Mouse (Mus musculus) MEL (cell line): Measurements from ENCODE around the gene Nid1. TPM values are rescaled to one million over a fixed set of nuclear protein-coding genes. Genes with fewer than 3 reads are reported as not detected.

Source experiments
- DNase-seq: peaks from one replicate; pipeline ENCODE4 v3.0.0; 2011; ENCODE audit warnings: low read depth, low spot score
- H3K27ac ChIP-seq: 2 replicates; pipeline ENCODE4 v1.5.1; 2012; ENCODE audit warnings: low read depth, mild to moderate bottlenecking, control low read depth, low read length, moderate library complexity; ENCODE audit not compliant: control insufficient read depth
- H3K27me3 ChIP-seq, 2 experiments: fragments of 150-350 bp in 1 of 2; sonication (generic) in 1 of 2; 2 replicates each; pipeline ENCODE4 v1.6.1; 2012; ENCODE audit warnings: low read length in 2 of 2, mild to moderate bottlenecking in 2 of 2, improper control_type of control experiment in 1 of 2, moderate library complexity in 1 of 2; ENCODE audit not compliant: insufficient read depth in 2 of 2, control insufficient read depth in 1 of 2
- H3K36me3 ChIP-seq, 2 experiments: 2 replicates each; pipeline ENCODE4 v1.6.1; 2012 to 2014; ENCODE audit warnings: low read length in 2 of 2, improper control_type of control experiment in 1 of 2, inconsistent platforms in 1 of 2, mild to moderate bottlenecking in 1 of 2; ENCODE audit not compliant: insufficient read depth in 2 of 2, control insufficient read depth in 1 of 2
- H3K4me1 ChIP-seq, 2 experiments: fragments of 150-350 bp in 1 of 2; sonication (generic) in 1 of 2; 2 replicates each; pipeline ENCODE4 v1.6.1; 2012; ENCODE audit warnings: low read length in 2 of 2, improper control_type of control experiment in 1 of 2, mild to moderate bottlenecking in 1 of 2; ENCODE audit not compliant: insufficient read depth in 2 of 2, control insufficient read depth in 1 of 2
- H3K4me3 ChIP-seq, 2 experiments: fragments of 150-350 bp in 1 of 2; sonication (generic) in 1 of 2; 2 replicates each; pipeline ENCODE4 v1.5.1; 2012; ENCODE audit warnings: low read depth in 2 of 2, low read length in 2 of 2, mild to moderate bottlenecking in 2 of 2, moderate library complexity in 2 of 2, control low read depth in 1 of 2, improper control_type of control experiment in 1 of 2; ENCODE audit not compliant: control insufficient read depth in 1 of 2, insufficient read depth in 1 of 2
- H3K79me2 ChIP-seq: 2 replicates; pipeline ENCODE4 v1.6.1; 2012; ENCODE audit warnings: mild to moderate bottlenecking, low read length, moderate library complexity; ENCODE audit not compliant: control insufficient read depth, poor library complexity, insufficient read depth
- H3K9ac ChIP-seq: 2 replicates; pipeline ENCODE4 v1.6.1; 2012; ENCODE audit warnings: low read depth, mild to moderate bottlenecking, control low read depth, low read length, moderate library complexity; ENCODE audit not compliant: control insufficient read depth, poor library complexity, severe bottlenecking
- H3K9me3 ChIP-seq: fragments of 150-350 bp; sonication (generic); replicated peaks from 2 replicates; pipeline ENCODE4 v1.6.1; 2012; ENCODE audit warnings: mild to moderate bottlenecking, low read length, improper control_type of control experiment, moderate library complexity; ENCODE audit not compliant: insufficient read depth
- ELF1 ChIP-seq: IDR thresholded peaks from 2 replicates; pipeline ENCODE4 v1.6.1; 2014; ENCODE audit warnings: low read depth, mild to moderate bottlenecking, inconsistent platforms, low read length, improper control_type of control experiment, moderate library complexity
- ETS1 ChIP-seq: IDR thresholded peaks from 2 replicates; pipeline ENCODE4 v1.6.1; 2012; ENCODE audit warnings: low read depth, mild to moderate bottlenecking, inconsistent platforms, low read length, improper control_type of control experiment, moderate library complexity
- MAFK ChIP-seq: IDR thresholded peaks from 2 replicates; pipeline ENCODE4 v1.6.1; 2011; ENCODE audit warnings: low read depth, mild to moderate bottlenecking, low read length, improper control_type of control experiment, borderline replicate concordance
- MAZ ChIP-seq: IDR thresholded peaks from 2 replicates; pipeline ENCODE4 v1.6.1; 2012; ENCODE audit warnings: low read depth, mild to moderate bottlenecking, inconsistent platforms, low read length, improper control_type of control experiment
- MEF2A ChIP-seq: IDR thresholded peaks from 2 replicates; pipeline ENCODE4 v1.6.1; 2014; ENCODE audit warnings: low read depth, mild to moderate bottlenecking, inconsistent platforms, low read length, improper control_type of control experiment; ENCODE audit not compliant: poor library complexity, insufficient replicate concordance, severe bottlenecking; ENCODE audit errors: extremely low read depth
- MYB ChIP-seq: IDR thresholded peaks from 2 replicates; pipeline ENCODE4 v1.6.1; 2011; ENCODE audit warnings: mild to moderate bottlenecking, low read depth, low read length, improper control_type of control experiment
- NELFE ChIP-seq: IDR thresholded peaks from 2 replicates; pipeline ENCODE4 v1.6.1; 2011; ENCODE audit warnings: low read depth, low read length, improper control_type of control experiment
- POLR2AphosphoS2 ChIP-seq: IDR thresholded peaks from 2 replicates; pipeline ENCODE4 v1.6.1; 2011; ENCODE audit warnings: low read length, improper control_type of control experiment
- POLR2AphosphoS5 ChIP-seq: IDR thresholded peaks from 2 replicates; pipeline ENCODE4 v1.6.1; 2012; ENCODE audit warnings: low read depth, borderline replicate concordance, mild to moderate bottlenecking, inconsistent platforms, low read length, moderate library complexity, mixed read lengths
- ZKSCAN1 ChIP-seq: IDR thresholded peaks from 2 replicates; pipeline ENCODE4 v1.6.1; 2012; ENCODE audit warnings: low read depth, mild to moderate bottlenecking, inconsistent platforms, low read length, improper control_type of control experiment, moderate library complexity
- polyA plus RNA-seq, 2 experiments: library from polyadenylated mRNA; stranded (reverse) in 1 of 2; unstranded in 1 of 2; fragments of >175 nt in 1 of 2; fragments of >200 nt in 1 of 2; gene quantifications; 2 replicates each; pipeline versions ENCODE4 v1.2.1 to v1.2.4; 2012; ENCODE audit warnings: low replicate concordance in 2 of 2, low read depth in 1 of 2; ENCODE audit not compliant: insufficient read length in 2 of 2, insufficient read depth in 1 of 2, missing spikeins in 1 of 2
- total RNA-seq: library from RNA; depleted of rRNA; stranded (reverse); fragments of 300-350 nt; gene quantifications from 2 replicates; pipeline ENCODE4 v1.2.3, GENCODE M21; 2012; rRNA removed

Gene Nid1
- total and polyA plus RNA-seq, 3 experiments, result not detected

DNA sequence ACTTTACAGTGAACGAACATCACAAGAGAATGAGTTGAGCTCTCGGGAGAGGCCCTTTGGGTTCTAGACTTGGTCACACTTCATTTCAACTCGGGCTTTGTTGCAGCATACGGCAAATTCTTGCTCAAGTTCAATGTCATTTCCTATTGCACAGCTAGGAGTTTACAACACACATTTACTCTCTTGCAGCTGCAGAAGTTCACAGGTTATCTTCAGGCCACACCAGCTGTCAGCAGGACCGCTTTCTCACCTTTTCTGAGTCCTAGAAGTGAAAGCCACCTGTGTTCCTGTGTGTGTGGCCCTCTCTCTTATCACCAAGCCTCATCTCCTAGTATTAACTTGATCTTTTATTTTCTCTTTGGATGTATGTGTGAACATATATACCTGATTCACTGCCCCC lies 121.5 kb downstream of the Nid1 start:
- no peaks in the 10 kb centered on the region for H3K27me3 ChIP-seq
- no peaks in the 10 kb centered on the region for H3K4me1 ChIP-seq
- TF ChIP-seq ZKSCAN1, result no peak
- no peak for TF ChIP-seq MAFK
- TF ChIP-seq POLR2AphosphoS5, result no peak
- TF ChIP-seq MYB, result no peak
- no peak for TF ChIP-seq MAZ
- no peak for TF ChIP-seq MEF2A
- TF ChIP-seq ELF1, result no peak
- TF ChIP-seq POLR2AphosphoS2, result no peak
- no peak for TF ChIP-seq ETS1
- no peak for TF ChIP-seq NELFE
- no peak for DNase-seq
- no peaks in the 10 kb centered on the region for H3K36me3 ChIP-seq
- H3K9me3 ChIP-seq, result no peaks in the 10 kb centered on the region
- no peak overlapping the region for H3K27ac ChIP-seq
- no peak overlapping the region for H3K4me3 ChIP-seq
- H3K9ac ChIP-seq, result no peak overlapping the region
- H3K79me2 ChIP-seq, result no peaks in the 10 kb centered on the region

Other genes starting within 250 kb of the Nid1 start
- 0.08 TPM in 1 of 2 replicates, not detected in the other for gene Gpr137b, start 43.5 kb upstream of the Nid1 start, total RNA-seq
- 1 to 10 TPM in 1 of 2 experiments, not detected in 1; 2.5 TPM for gene Gpr137b, start 43.5 kb upstream of the Nid1 start, polyA plus RNA-seq
- 2.9 and 3.0 TPM in 2 replicates for gene Lyst, start 152.8 kb downstream of the Nid1 start, total RNA-seq
- 1 to 10 TPM in 1 of 2 experiments, not detected in 1; 3.1 TPM for gene Lyst, start 152.8 kb downstream of the Nid1 start, polyA plus RNA-seq